Mouse (Mus musculus): ENCODE data around the gene Vkorc1l1.
A peak's percentile ranks its signal among the peaks of the same experiment; 100 is the strongest.
"Not testable (repeated sequence)": the region's sequence is repeated elsewhere in the genome, so short reads cannot be mapped to it uniquely, and the experiment has no call there.

The Vkorc1l1 gene

DNA sequence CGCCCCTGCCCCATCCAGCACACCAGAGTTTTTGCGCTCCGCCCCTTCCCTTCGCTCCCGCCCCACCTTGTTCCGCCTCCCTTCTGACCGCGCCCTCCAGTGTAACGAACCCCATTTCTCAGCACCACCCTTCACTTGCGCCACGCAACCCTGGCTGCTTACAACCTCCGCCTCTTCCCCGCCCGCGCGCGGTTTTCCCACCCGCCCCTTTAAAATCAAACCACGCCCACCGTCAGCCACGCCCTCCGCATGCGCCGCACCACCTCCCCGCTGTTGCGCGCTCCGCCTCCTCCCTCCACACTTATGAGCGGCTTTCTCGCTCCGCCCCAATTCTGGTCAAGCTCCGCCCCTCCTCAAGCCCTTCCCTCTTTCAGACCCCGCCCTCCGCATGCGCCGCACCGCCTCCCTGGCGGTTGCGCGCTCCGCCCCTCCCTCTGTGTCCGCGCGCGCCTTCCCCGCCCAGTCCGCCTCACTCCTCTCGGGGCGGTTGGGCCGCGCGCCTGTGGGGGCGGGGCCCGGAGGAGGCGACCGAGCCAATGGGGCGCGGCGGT is at the start of gene Vkorc1l1:
Vkorc1l1 (plus strand) TSS at position 476 of the 551 bp plus-strand sequence.
- peak; percentile 100 for DNase-seq (ENCODE audit: low read depth)

DNA sequence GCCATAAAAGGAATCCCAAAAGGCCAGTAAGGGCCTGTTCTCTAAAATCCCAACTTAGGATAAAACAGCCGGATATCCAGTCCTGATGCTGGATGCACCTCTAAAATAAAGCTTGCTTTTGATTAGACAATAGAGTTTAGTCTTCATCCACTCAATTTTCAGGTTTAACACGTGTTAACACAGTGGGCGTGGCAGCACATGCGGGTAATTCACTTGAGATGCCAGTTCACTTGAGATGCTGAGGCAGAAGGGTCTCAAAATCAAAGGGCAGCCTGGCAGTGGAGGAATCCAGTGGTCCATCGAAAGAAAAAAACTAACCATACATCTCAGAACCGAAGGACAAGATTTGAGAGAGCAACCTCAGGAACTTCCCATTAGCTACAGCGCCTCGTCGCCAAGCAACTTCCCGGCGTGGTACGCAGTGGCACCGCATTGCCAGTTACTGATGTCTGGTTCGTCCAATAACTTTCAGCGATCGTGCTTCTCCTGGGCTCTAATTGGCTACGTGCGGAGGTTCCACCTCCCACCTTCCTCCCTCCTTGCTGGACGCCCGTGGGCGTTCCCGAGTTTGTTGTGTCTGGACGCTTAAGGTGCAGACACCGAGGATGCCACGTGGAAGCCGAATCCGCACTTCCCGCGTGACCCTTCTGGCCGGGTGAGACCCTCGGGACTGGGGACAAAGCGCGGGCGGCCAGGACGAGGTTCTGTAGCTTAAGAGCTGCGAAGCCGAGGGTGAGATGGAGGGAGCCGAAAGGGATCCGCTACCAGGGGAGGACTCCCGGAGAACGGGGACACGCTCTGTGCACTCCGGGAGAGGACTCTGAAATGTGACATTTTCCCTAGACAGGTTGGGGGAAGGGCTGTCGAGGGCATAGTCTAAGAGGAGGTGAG is 46.3 kb upstream of the Vkorc1l1 start, which contains the start of gene Zbed5:
Zbed5 (plus strand) TSS at position 526 of the 891 bp plus-strand sequence.
- DNase-seq (ENCODE audit: low read depth), result peak; percentile 90

DNA sequence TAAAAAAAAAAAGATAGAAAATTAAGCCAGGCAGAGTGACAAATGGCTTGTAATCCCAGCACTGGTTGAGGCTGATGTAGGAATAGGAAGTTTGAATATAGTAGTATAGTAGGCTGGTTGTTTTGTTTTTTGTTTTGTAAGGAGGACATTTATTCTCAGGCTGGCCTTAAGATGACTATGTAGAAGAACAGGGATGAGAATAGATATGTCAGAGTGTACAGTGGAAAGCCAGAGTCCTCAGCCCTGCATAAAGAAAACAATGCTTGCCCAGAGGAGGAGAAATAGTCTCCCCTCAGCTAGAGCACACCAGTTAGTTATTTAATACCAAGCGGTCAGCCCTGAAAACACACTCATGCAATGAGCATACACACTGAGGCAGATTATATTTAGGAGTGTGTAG is 43.3 kb upstream of the Vkorc1l1 start, which contains the start of gene Phkg1:
Phkg1 (minus strand) TSS at position 101 of the 400 bp plus-strand sequence.
- DNase-seq (ENCODE audit: low read depth), result no peak

DNA sequence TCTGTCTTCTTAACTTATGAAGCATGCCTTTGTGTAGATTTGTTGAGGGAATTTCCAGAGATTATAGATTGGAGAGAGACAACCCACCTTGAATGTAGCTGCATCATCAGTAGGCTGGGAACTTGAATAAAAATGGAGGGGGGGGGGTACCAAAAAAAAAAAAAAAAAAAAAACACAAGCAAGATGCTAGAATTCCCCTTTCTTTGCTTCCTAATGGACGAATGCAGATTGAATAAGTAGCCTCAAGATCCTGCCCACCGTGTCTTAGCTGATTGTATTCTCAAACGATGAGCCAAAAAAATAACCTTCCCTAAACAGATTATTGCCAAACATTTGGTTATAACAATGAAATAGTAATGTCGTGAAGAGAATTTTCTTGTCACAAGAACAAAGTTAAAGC is 34.0 kb upstream of the Vkorc1l1 start:
- DNase-seq (ENCODE audit: low read depth), result no peak

DNA sequence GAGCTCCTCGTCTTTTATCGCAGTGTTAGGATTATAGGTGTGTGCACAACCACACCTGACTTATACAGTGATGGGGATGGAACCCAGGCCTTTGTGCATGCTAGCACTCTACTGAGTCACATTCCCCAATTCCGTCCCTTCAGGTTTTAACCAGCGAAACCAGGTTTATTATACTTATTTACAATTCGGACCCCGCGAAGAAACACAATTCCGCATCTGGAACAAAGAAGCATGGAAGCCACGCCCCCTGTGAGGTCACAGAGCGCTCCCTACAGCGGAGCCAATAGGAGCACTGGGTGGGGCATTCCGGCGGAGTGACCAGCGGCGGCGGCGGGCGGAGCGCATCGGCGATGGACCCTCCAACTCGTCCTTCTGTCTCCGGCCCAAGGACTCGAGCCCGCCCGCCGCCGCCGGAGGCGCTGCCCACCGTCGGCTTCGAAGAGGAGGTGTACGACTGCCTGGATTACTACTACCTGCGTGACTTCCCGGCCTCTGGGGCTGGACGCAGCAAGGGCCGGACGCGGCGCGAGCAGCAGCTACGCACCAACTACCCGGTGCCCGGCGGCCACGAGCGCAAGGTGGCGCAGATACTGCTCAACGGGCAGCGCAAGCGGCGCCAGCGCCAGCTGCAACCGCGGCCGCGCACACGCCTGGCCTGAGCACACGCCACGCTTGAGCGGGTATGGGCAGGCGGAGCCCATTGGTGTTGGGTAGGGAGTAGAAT is 33.4 kb upstream of the Vkorc1l1 start, which contains the start of gene Nupr1l:
Nupr1l (plus strand) TSS at position 299 of the 724 bp plus-strand sequence.
- DNase-seq (ENCODE audit: low read depth), result peak; percentile 65

DNA sequence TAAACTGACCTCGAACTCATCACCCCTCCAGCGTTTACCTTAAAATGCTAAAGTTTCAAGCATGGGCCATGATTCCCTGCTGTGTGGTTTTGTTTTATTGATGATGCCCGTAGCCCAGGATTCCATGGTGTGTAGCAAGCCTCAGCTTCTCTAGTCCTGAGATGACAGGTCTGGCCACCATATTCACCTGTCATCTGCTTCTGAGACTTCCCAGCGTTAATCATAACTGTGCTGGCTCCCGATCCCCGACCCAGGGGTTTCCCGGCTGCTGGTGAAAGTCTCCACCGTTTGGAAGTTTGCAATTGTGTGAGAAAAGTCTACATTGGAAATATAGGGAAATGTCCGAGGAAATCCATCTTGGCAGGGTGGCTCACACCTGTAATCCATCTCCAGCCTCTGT is 32.6 kb upstream of the Vkorc1l1 start:
- no peak for DNase-seq (ENCODE audit: low read depth)

DNA sequence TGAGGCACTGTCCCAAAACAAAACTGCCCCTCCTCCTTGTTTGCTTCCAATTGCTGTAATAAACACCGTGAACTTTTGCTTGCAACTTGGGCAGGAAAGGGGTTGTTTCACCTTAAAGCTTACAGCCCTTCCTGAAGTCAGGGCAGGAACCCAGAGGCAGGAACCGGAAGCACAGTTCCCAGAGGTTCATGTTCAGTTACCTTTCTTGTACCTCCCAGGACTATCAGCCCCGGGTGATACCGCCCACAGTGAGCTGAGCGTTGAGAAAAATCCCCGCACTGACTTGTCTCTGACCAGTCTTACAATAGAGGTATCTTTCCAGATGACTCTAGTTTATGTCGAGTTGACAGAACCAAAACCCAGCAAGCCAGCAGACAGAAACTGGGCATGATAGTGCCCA is 32.2 kb upstream of the Vkorc1l1 start:
- DNase-seq (ENCODE audit: low read depth), result no peak

DNA sequence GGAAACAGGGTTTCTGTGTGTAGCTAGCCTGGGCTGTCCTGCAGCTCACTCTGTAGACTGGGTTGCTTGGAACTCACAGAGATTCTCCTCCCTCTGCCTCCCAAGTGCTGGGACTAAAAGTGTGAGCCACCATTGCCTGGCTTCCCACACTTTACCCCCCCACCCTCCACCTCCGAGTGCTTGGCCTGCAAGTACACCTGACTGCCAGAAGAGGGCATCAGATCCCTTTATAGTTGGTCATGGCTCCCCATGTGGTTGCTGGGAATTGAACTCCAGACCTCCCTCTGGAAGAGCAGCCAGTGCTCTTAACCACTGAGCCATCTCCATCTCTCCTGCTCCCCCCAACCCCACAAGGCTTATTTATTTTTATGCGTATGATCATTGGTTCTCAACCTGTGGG is 27.7 kb upstream of the Vkorc1l1 start:
- peak; percentile 80 for DNase-seq (ENCODE audit: low read depth)

DNA sequence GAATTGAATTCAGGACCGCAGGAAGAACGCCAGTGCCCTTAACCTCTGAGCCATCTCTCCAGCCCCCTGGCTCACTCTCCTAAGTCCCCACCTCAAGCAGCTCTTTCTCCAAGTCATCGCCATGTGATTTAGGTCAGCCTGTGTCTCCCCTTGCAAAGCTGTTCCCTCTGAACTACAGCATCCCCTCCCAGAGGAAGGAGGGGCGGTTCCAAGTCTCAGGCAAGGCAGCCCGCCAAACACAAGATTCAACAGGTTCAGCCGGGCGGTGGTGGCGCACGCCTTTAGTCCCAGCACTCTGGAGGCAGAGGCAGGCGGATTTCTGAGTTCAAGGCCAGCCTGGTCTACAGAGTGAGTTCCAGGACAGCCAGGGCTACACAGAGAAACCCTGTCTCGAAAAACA is 26.3 kb upstream of the Vkorc1l1 start:
- not testable (repeated sequence) for DNase-seq (ENCODE audit: low read depth)

DNA sequence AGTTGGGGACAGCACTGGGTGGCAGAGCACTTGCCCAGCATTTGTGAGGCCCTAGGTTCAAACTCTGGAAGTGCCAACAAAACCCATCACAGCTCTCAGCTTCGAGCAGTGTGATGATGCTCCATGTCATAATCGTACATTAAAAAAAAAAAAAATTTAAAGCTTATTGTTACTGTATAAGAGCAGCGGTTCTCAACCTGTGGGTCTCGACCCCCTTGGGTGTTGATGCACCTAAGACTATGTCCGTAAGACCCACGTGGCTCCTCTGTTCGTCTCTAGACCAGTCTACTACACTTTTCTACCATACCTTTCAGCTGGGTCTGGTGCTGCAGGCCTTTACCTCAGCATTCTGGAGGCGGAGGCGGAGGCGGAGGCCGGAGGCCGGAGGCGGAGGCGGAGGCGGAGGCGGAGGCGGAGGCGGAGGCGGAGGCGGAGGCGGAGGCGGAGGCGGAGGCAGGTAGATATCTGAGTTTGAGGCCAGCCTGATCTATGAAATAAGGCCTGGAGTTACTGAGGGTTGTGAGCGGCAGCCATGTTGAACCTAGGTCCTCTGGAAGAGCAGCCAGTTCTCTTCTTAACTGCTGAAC is 23.6 kb upstream of the Vkorc1l1 start:
- DNase-seq (ENCODE audit: low read depth), result no peak

DNA sequence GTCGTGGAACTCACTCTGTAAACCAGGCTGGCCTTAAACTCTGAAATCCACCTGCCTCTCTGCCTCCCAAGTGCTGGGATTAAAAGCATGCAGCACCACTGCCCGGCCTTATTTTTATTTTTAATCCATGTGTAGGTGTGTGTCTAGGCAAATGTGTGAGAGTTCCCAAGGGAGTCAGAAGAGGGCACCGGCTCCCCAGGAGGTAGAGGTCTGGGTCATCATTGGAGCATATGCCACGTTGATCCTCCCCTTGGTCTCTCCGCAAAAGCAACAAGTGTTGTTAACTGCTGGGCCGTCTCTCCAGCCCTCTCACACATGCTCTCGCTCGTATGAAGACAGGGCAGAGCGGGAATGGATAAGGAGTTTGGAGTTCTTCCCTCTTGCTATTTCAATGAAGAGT is 23.0 kb upstream of the Vkorc1l1 start:
- DNase-seq (ENCODE audit: low read depth), result no peak

DNA sequence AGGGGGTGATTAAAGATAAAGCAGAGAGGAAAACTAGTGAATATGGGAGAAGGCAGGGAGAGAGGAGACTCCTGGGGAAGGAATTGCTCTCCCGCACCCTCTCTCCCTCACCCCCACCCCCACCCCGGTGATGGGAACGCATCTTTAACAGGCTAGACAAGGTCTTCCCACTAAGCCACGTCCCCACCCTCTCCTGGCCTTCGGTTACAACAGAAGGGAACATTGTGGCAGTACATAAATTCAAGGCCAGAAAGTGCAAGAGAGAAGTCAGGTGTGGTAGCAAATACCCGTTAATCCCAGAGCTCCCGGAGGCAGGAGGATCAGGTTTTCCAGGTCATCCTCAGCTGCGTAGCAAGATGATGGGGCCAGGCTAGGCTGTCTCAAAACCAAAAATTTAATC is 22.4 kb upstream of the Vkorc1l1 start:
- no peak for DNase-seq (ENCODE audit: low read depth)

DNA sequence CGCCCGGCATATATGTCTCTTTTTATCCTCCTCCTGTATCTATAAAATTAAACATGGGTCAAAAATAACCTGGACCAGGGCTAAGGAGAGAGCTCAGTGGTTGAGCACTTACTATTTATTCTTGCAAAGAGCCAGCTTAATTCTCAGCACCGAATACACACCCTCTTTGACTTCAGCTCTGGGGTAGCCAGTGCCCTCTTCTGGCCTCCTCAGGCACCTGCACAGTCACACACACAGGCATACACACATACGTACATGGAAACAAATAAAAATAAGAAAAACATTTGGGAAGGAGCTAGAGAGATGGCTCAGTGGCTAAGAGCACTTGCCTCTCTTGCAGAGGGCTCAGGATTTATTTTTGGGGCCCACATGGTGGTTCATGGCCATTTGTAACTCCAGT is 19.8 kb upstream of the Vkorc1l1 start:
- DNase-seq (ENCODE audit: low read depth), result no peak

DNA sequence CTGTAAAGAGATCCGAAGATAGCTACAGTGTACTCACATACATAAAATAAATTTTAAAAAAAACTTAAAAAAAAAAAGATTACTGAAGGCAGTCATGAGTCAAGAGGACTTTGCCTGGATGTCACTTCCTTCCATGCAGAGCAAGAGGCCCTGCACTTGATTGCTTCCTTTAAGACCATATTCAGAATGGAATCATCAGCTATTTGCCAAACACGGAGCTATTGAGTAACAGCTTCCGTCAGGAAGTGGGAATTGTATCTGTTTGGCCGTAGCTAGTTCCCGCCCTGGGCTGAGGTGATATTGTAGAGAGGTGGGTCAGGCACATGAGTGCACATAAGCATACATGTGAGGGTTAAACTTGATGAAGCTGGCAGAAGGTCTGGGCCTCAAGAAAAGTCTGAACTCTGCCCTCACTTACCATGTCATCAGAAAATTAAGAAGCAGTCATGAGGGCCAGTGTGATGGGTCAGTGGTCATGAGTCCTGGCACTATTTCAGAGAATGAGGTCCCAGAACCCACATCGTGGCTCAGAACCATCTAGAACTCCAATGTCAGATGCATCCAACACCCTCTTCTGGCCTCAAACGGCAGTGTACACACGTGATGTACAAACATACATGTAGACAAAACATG is 16.8 kb upstream of the Vkorc1l1 start:
- DNase-seq (ENCODE audit: low read depth), result no peak

DNA sequence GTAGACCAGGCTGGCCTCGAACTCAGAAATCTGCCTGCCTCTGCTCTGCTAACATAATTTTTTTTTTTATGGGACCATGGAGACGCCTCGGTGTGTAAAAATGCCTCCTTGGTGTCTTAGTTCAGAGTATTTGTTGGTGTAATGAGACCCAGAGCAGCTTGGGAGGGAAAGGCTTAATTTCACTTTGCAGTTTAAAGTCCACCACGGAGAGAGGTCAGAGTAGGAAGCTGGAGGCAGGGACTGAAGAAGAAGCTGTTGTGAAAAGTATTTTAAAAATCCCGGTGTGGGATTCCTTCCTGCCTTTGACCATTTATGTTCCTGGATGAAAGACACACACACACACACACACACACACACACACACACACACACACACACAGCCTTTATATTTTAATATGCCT is 15.8 kb upstream of the Vkorc1l1 start:
- no peak for DNase-seq (ENCODE audit: low read depth)

DNA sequence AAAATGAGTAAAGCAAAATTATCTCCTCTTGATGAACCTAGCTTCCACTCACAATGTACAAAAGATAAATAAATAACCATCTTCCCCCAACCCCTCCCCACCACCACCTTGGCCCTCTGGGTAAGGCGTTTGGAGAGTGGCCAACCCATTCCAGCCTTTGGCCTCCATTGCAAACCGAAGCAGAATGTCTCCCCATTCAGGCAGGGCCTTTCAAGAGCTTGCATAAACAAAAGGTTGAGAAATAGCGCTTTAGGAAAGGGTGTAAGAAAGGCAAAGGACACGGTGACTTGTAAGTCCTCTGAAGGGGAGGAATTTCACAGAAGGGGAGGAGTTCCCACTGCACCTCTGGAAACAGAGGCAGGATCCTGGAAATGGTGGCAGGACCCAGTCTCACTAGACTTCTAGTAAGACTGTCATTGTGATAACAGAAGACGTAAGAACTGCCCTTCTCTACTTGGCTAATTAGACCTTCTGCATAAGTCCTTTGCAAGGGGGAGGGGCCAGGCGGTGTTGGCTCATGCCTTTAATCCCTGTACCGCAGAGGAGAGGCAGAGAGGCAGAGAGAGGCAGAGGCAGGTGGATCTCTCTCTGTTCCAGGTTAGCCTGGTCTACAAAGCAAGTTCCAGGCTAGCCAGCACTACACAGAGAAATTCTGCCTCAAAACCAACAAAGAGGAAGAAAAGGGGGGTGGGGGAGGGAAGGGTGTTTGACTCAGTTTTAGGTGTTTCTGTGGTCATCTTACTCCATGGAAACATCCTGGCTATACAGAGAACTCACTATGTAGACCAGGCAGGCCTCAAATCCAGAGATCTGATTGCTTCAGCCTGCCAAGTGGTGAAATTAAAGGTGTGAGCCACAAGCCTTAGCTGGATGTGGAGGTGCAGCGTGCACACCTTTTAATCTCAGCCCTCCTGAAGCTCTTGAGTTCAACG is 11.6 kb upstream of the Vkorc1l1 start:
- no peak for DNase-seq (ENCODE audit: low read depth)

DNA sequence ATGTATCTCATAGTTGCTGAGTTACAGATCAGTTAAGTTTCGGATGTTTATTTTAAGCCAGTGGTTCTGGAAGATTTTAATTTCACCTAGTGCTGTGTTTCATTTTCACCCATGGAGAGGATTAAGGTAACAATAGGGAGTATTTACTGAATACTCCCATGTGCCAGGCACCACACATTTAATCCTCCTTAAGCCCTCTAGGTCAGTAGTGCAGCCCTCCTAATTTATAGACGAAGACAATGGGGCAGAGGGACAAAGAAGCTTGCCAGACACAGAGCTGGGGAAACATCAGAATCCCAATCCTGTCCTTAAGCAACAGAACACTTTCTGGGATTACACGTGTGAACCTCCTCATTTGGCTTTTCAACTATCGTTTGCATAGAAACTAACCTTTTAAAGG is 4.8 kb upstream of the Vkorc1l1 start:
- no peak for DNase-seq (ENCODE audit: low read depth)

DNA sequence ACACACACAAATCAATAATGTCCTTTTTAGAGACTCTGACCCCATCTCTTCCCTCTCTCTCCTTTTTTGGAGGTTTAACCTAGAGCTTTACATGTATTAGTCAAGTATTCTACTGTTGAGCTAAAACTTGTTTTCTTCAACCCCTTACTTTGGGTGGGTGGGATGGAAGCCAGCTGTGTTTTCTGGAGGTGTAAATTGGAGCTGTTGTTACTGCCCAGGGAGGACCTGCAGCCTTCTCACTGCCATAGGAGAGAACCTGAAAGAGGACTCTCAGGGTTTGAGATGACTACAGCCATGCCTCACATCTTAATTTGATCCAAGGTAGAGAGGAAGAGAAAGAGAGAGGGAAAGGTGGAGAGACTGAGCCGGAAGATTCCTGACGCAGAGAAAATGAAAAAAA is 1.5 kb upstream of the Vkorc1l1 start:
- DNase-seq (ENCODE audit: low read depth), result no peak

DNA sequence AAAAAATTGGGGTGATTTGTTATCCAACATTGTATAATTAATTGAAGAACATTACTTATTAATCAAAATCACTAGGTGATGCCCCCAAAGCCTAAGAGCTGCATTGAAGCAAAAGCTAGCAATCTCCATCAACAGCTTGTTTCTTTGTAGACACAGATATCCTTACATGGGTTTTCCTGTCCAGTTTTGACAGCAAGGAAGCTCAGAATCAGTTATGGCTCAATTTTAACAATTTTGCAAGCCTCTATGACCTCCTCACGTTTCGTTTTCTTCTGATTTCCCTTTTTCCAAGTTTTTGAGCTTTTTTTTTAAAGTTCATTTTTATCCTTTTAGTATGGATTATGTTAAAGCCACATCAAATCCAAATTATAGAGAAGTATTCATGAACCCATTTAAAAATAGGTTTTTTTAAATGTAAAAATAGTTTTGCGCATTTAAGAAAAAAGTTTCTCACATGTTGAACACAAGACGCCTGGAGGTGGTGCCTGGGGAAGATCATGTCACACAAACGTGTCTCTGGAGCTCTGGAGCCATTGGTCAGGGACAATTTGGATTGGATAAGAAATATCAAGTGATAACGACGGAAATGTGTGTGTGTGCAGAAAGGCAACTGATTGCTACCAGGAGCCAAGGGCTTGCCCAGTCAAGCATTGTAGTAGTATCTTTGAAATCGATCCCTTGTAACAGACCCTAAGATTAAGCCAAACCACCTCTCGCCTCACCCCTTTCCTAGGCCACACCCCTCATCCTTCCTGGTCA is 855 bp upstream of the Vkorc1l1 start:
- DNase-seq (ENCODE audit: low read depth), result peak; percentile 25
